Mouse (Mus musculus): ENCODE measurements around the gene Sh3pxd2a.

The Sh3pxd2a gene

GRCm38 (mm10) chr19:47269729-47270128 is 194.5 kb downstream of the Sh3pxd2a start:
- no peak for DNase-seq (ENCODE audit: low spot score)

GRCm38 (mm10) chr19:47267066-47267465 is 197.1 kb downstream of the Sh3pxd2a start:
- no peak for DNase-seq (ENCODE audit: low spot score)

GRCm38 (mm10) chr19:47266070-47266801 is 198.0 kb downstream of the Sh3pxd2a start:
- no peak for DNase-seq (ENCODE audit: low spot score)

GRCm38 (mm10) chr19:47264322-47265092 is 199.7 kb downstream of the Sh3pxd2a start:
- DNase-seq (ENCODE audit: low spot score), result peak; percentile 7

GRCm38 (mm10) chr19:47263621-47264020 is 200.6 kb downstream of the Sh3pxd2a start:
- no peak for DNase-seq (ENCODE audit: low spot score)

- DNase-seq (ENCODE audit: low spot score), result no peak
These were observed 203.0 kb downstream of the Sh3pxd2a start for GRCm38 (mm10) chr19:47261196-47261595.

- DNase-seq (ENCODE audit: low spot score), result peak; percentile 13
These were observed 204.6 kb downstream of the Sh3pxd2a start for GRCm38 (mm10) chr19:47259581-47259980.

GRCm38 (mm10) chr19:47255919-47256318 is 208.3 kb downstream of the Sh3pxd2a start:
- no peak for DNase-seq (ENCODE audit: low spot score)

GRCm38 (mm10) chr19:47255036-47255435 is 209.2 kb downstream of the Sh3pxd2a start:
- no peak for DNase-seq (ENCODE audit: low spot score)

- DNase-seq (ENCODE audit: low spot score), result no peak
These were observed 211.1 kb downstream of the Sh3pxd2a start for GRCm38 (mm10) chr19:47253053-47253628.

- DNase-seq (ENCODE audit: low spot score), result no peak
These were observed 213.3 kb downstream of the Sh3pxd2a start for GRCm38 (mm10) chr19:47250931-47251330.

GRCm38 (mm10) chr19:47248906-47249568 is 215.2 kb downstream of the Sh3pxd2a start:
- DNase-seq (ENCODE audit: low spot score), result no peak

GRCm38 (mm10) chr19:47248296-47248695 is 215.9 kb downstream of the Sh3pxd2a start:
- DNase-seq (ENCODE audit: low spot score), result no peak

- DNase-seq (ENCODE audit: low spot score), result no peak
These were observed 216.4 kb downstream of the Sh3pxd2a start for GRCm38 (mm10) chr19:47247791-47248190.

GRCm38 (mm10) chr19:47245512-47245911 is 218.7 kb downstream of the Sh3pxd2a start:
- DNase-seq (ENCODE audit: low spot score), result no peak

GRCm38 (mm10) chr19:47242227-47242626 is 222.0 kb downstream of the Sh3pxd2a start:
- no peak for DNase-seq (ENCODE audit: low spot score)

- no peak for DNase-seq (ENCODE audit: low spot score)
These were observed 223.2 kb downstream of the Sh3pxd2a start for GRCm38 (mm10) chr19:47240957-47241356.

GRCm38 (mm10) chr19:47240076-47240475 is 224.1 kb downstream of the Sh3pxd2a start:
- DNase-seq (ENCODE audit: low spot score), result no peak

GRCm38 (mm10) chr19:47233087-47233486 is 231.1 kb downstream of the Sh3pxd2a start:
- DNase-seq (ENCODE audit: low spot score), result no peak

GRCm38 (mm10) chr19:47232077-47232865 is 231.9 kb downstream of the Sh3pxd2a start:
- DNase-seq (ENCODE audit: low spot score), result no peak

GRCm38 (mm10) chr19:47231389-47231788 is 232.8 kb downstream of the Sh3pxd2a start:
- DNase-seq (ENCODE audit: low spot score), result no peak

GRCm38 (mm10) chr19:47230682-47231081 is 233.5 kb downstream of the Sh3pxd2a start:
- no peak for DNase-seq (ENCODE audit: low spot score)

Measured in c-Kit-positive CD71-positive TER-119-positive erythroid progenitor cells, embryonic 14.5 days (primary cell).